Mouse (Mus musculus): ENCODE data around the gene Olfr1370. TPM values are rescaled to one million over a fixed set of nuclear protein-coding genes. Genes with fewer than 3 reads are reported as not detected.

Gene Olfr1370
- polyA plus RNA-seq, 1 experiment from 2014 or later: not detected

DNA sequence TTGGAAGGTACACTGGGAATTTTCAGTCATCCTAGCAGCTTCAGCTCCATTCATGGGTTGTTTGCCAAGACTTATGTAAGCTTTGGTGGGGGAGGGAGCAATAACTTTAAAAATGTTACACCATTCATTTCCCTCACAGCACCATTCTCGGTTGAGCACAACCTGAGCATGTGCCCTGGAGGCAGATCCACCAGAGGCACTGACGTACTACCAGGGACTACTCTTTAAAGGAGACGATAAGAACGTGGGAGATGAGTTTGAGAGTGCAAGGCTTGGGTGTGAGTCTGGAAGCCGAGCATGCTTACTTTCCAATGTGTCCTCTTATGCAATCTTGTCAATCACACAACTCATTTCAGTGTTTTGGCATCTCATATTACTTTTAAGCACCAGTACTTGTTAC, 49.9 kb downstream of the Olfr1370 start:
- H3K4me3 ChIP-seq (replicated peaks): no peak overlapping the region
- no peak overlapping the region for H3K27ac ChIP-seq (replicated peaks)
- H3K27me3 ChIP-seq (replicated peaks): no peaks in the 10 kb centered on the region
- 83% methylated on average over 5 of the region's 5 CpGs for WGBS
- ATAC-seq (ENCODE audit: low FRiP score): no peak
- H3K9ac ChIP-seq (replicated peaks): no peak overlapping the region
- H3K36me3 ChIP-seq: no peaks in the 10 kb centered on the region
- no peak overlapping the region for H3K4me2 ChIP-seq
- no peaks in the 10 kb centered on the region for H3K4me1 ChIP-seq
- no peaks in the 10 kb centered on the region for H3K9me3 ChIP-seq (replicated peaks)

Other genes starting within 250 kb of the Olfr1370 start
- gene Olfr1369-ps1, start 36.5 kb upstream of the Olfr1370 start, polyA plus RNA-seq (2015; fragmentation: Nextera tagmentation; extraction: Ambion mirVana): 0.20 TPM in 1 of 2 replicates, not detected in the other
- not detected in 2 replicates for gene Olfr263, start 54.7 kb upstream of the Olfr1370 start, polyA plus RNA-seq (2015; fragmentation: Nextera tagmentation; extraction: Ambion mirVana)
- not detected in 2 replicates for gene Olfr1368, start 70.9 kb upstream of the Olfr1370 start, polyA plus RNA-seq (2015; fragmentation: Nextera tagmentation; extraction: Ambion mirVana)
- 76.1 and 94.7 TPM in 2 replicates for gene Trim27, start 104.5 kb upstream of the Olfr1370 start, polyA plus RNA-seq (2015; fragmentation: Nextera tagmentation; extraction: Ambion mirVana)
- gene Gpx5, start 217.8 kb upstream of the Olfr1370 start, polyA plus RNA-seq (2015; fragmentation: Nextera tagmentation; extraction: Ambion mirVana): not detected in 2 replicates
- 0.24 and 0.27 TPM in 2 replicates for gene Gpx6, start 237.2 kb upstream of the Olfr1370 start, polyA plus RNA-seq (2015; fragmentation: Nextera tagmentation; extraction: Ambion mirVana)